ENCODE assay signal across 12 mouse cellular contexts in genomic region chr7:79463376-79464077, GRCm38 (mm10). TPM values are rescaled to one million over a fixed set of nuclear protein-coding genes. Genes with fewer than 3 reads are reported as not detected.
DNase-seq lines count a peak whose midpoint lies in the region; ATAC-seq and TF ChIP-seq lines count a peak whose summit lies in the region.
"Had no signal": no experiment of that assay in that cellular context is flagged by ENCODE, and none has a peak within 500 bp of the region (broad histone marks: within the 10 kb centered on the region; RNA-seq: fewer than 3 reads in every experiment).

No protein-coding gene starts in this region.

- H3K4me2 ChIP-seq in forebrain, embryonic 15.5 days (replicated peaks), result peak overlapping the region; percentile 91; the same call in 1 of the 2 replicates
- H3K4me2 ChIP-seq in forebrain, postnatal 0 days (ENCODE audit: low read depth), result no peak overlapping the region
- H3K4me2 ChIP-seq in limb, embryonic 13.5 days (replicated peaks), result no peak overlapping the region; the same call in 1 of the 2 replicates
- H3K4me2 ChIP-seq in liver, embryonic 16.5 days (ENCODE audit: low read depth, low read length), result peak overlapping the region; percentile 93; the same call in 1 of the 2 replicates

- H3K4me3 ChIP-seq in forebrain, embryonic 15.5 days, result no peak overlapping the region
- H3K4me3 ChIP-seq in forebrain, postnatal 0 days (ENCODE audit: low read depth, low read length), result no peak overlapping the region
- 0 out of 2 replicates have a peak overlapping the region, but pooled peaks have one; percentile 89 for H3K4me3 ChIP-seq in limb, embryonic 13.5 days
- no peak overlapping the region for H3K4me3 ChIP-seq in limb, embryonic 10.5 days
- H3K4me3 ChIP-seq in liver, embryonic 16.5 days (ENCODE audit: low read depth, low read length), result no peak overlapping the region
- no peak overlapping the region for H3K4me3 ChIP-seq in gastrocnemius, adult 2 months

- intact Hi-C loops in gastrocnemius, adult 2 months (cut with DNase I), result loop anchor here (10.0 kb wide), 1 partner anchor 319 kb away; the partner anchor contains the start of gene Mfge8

- WGBS in forebrain, embryonic 15.5 days, result 87% methylated on average over 11 of the region's 11 CpGs
- WGBS in forebrain, postnatal 0 days, result 86% methylated on average over 11 of the region's 11 CpGs
- 89% methylated on average over 11 of the region's 11 CpGs for WGBS in limb, embryonic 13.5 days
- WGBS in limb, embryonic 10.5 days, result 93% methylated on average over 11 of the region's 11 CpGs
- 70% methylated on average over 11 of the region's 11 CpGs for WGBS in liver, embryonic 16.5 days (ENCODE audit: insufficient replicate concordance)

- no peak for TF ChIP-seq CTCF in forebrain, postnatal 0 days (IDR thresholded peaks at IDR 0.05; ENCODE audit: low read depth)
- TF ChIP-seq CTCF in gastrocnemius, adult 2 months (IDR thresholded peaks at IDR 0.05), result no peak

- ATAC-seq in forebrain, embryonic 15.5 days (replicated peaks), result no peak
- ATAC-seq in forebrain, postnatal 0 days, result no peak
- no peak for ATAC-seq in limb, embryonic 13.5 days (ENCODE audit: low FRiP score, low read depth)
- no peak for ATAC-seq in liver, embryonic 16.5 days (ENCODE audit: low read depth)

- peaks cover 34% of the 10 kb centered on the region for H3K4me1 ChIP-seq in forebrain, embryonic 15.5 days
- H3K4me1 ChIP-seq in forebrain, postnatal 0 days (ENCODE audit: insufficient read depth), result peaks cover 14% of the 10 kb centered on the region; the same call in 1 of the 2 replicates
- peaks cover 31% of the 10 kb centered on the region for H3K4me1 ChIP-seq in limb, embryonic 13.5 days
- H3K4me1 ChIP-seq in limb, embryonic 10.5 days, result peaks cover 40% of the 10 kb centered on the region
- H3K4me1 ChIP-seq in liver, embryonic 16.5 days (ENCODE audit: control insufficient read depth, low read depth, low read length), result peaks cover 23% of the 10 kb centered on the region

- no peak for DNase-seq in forebrain, postnatal 0 days
- DNase-seq in limb, embryonic 10.5 days (ENCODE audit: low spot score), result no peak
- DNase-seq in brain, adult 2 months (ENCODE audit: low read depth, low spot score), result peak; percentile 20
- no peak for DNase-seq in frontal cortex, postnatal 25 days (ENCODE audit: low spot score in 2 of 2)
- no peak for DNase-seq in gastrocnemius, adult 2 months
- DNase-seq: cerebellum, adult 8-10 months; kidney, adult 11 months; kidney, postnatal 4 days had no signal

- no peaks in the 10 kb centered on the region for H3K27me3 ChIP-seq in forebrain, embryonic 15.5 days
- no peaks in the 10 kb centered on the region for H3K27me3 ChIP-seq in forebrain, postnatal 0 days (ENCODE audit: insufficient read depth, low read length)
- no peaks in the 10 kb centered on the region; the same call in 1 of the 2 replicates for H3K27me3 ChIP-seq in limb, embryonic 13.5 days
- H3K27me3 ChIP-seq in limb, embryonic 10.5 days (ENCODE audit: low read depth, poor library complexity, severe bottlenecking), result peaks cover 13% of the 10 kb centered on the region
- peaks cover 4% of the 10 kb centered on the region; the same call in 1 of the 2 replicates for H3K27me3 ChIP-seq in liver, embryonic 16.5 days (ENCODE audit: control insufficient read depth, insufficient read depth, low read depth, low read length)

- peaks cover 39% of the 10 kb centered on the region for H3K36me3 ChIP-seq in forebrain, embryonic 15.5 days
- peaks cover 44% of the 10 kb centered on the region for H3K36me3 ChIP-seq in forebrain, postnatal 0 days (ENCODE audit: insufficient read depth)
- peaks cover 47% of the 10 kb centered on the region for H3K36me3 ChIP-seq in limb, embryonic 13.5 days
- H3K36me3 ChIP-seq in limb, embryonic 10.5 days, result peaks cover 57% of the 10 kb centered on the region
- H3K36me3 ChIP-seq in liver, embryonic 16.5 days (ENCODE audit: control insufficient read depth, insufficient read depth), result peaks cover 31% of the 10 kb centered on the region

- no peak overlapping the region for H3K9ac ChIP-seq in forebrain, embryonic 15.5 days (replicated peaks)
- H3K9ac ChIP-seq in forebrain, postnatal 0 days, result no peak overlapping the region
- no peak overlapping the region; the same call in 1 of the 2 replicates for H3K9ac ChIP-seq in limb, embryonic 13.5 days
- no peak overlapping the region for H3K9ac ChIP-seq in liver, embryonic 16.5 days (ENCODE audit: low read depth, low read length)

- H3K27ac ChIP-seq in forebrain, embryonic 15.5 days (replicated peaks), result no peak overlapping the region
- H3K27ac ChIP-seq in forebrain, postnatal 0 days (ENCODE audit: low read depth, low read length), result no peak overlapping the region
- H3K27ac ChIP-seq in limb, embryonic 13.5 days, result no peak overlapping the region
- H3K27ac ChIP-seq in limb, embryonic 10.5 days, result no peak overlapping the region
- no peak overlapping the region for H3K27ac ChIP-seq in liver, embryonic 16.5 days (ENCODE audit: low read length)
- H3K27ac ChIP-seq in gastrocnemius, adult 2 months, result no peak overlapping the region
- H3K27ac ChIP-seq: liver, embryonic 14.5 days had no signal

- no peaks in the 10 kb centered on the region for H3K9me3 ChIP-seq in forebrain, embryonic 15.5 days
- no peaks in the 10 kb centered on the region for H3K9me3 ChIP-seq in forebrain, postnatal 0 days (ENCODE audit: low read length)
- no peaks in the 10 kb centered on the region for H3K9me3 ChIP-seq in limb, embryonic 13.5 days
- no peaks in the 10 kb centered on the region for H3K9me3 ChIP-seq in limb, embryonic 10.5 days (replicated peaks)
- no peaks in the 10 kb centered on the region for H3K9me3 ChIP-seq in liver, embryonic 16.5 days (replicated peaks; ENCODE audit: control insufficient read depth, low read length)

RNA-seq across cellular contexts. Expression of gene Polg, which starts 2.6 kb away (rescaled TPM):
- 32.9 and 35.8 TPM in 2 replicates for polyA plus RNA-seq in forebrain, embryonic 15.5 days (2015; fragmentation: Nextera tagmentation; extraction: Ambion mirVana)
- total RNA-seq in forebrain, postnatal 0 days (2014; rRNA removed), result 51.1 and 52.9 TPM in 2 replicates
- 17.4 and 19.4 TPM in 2 replicates for polyA plus RNA-seq in forebrain, postnatal 0 days (2015; fragmentation: Nextera tagmentation; extraction: Ambion mirVana)
- polyA plus RNA-seq in limb, embryonic 13.5 days (2015; fragmentation: Nextera tagmentation; extraction: Ambion mirVana), result 32.9 and 35.3 TPM in 2 replicates
- polyA plus RNA-seq in limb, embryonic 10.5 days (2016; fragmentation: Nextera tagmentation; extraction: Ambion mirVana), result 41.1 and 42.3 TPM in 2 replicates
- polyA plus RNA-seq in liver, embryonic 16.5 days (2015; fragmentation: Nextera tagmentation; extraction: Ambion mirVana), result 14.9 and 16.2 TPM in 2 replicates
- 10 to 100 TPM; 35.2 to 38.4 TPM for total RNA-seq in gastrocnemius, adult 2 months (2021)

Comparison
In these comparisons a context has a peak if more than half of its experiments do, and no peak if none do; other contexts are left out.
1. H3K4me2 ChIP-seq: peak in forebrain, embryonic 15.5 days (single experiment) and liver, embryonic 16.5 days (single experiment); none in forebrain, postnatal 0 days (single experiment) and limb, embryonic 13.5 days (single experiment).